Mouse (Mus musculus) brain, embryonic 14.5 days (tissue): ENCODE measurements around the gene Bri3.

Experiments
- CTCF ChIP-seq: fragments of 200-500 bp; IDR thresholded peaks from 2 replicates; pipeline ENCODE4 v1.5.1; 2012; ENCODE audit warnings: inconsistent platforms, mild to moderate bottlenecking, moderate library complexity, borderline replicate concordance; ENCODE audit not compliant: insufficient read depth, insufficient read length; ENCODE audit errors: extremely low read depth
- POLR2A ChIP-seq: fragments of 200-500 bp; IDR thresholded peaks from 2 replicates; pipeline ENCODE4 v1.6.1; 2012; ENCODE audit warnings: mild to moderate bottlenecking, inconsistent platforms, borderline replicate concordance; ENCODE audit not compliant: poor library complexity, insufficient read depth, insufficient read length, severe bottlenecking; ENCODE audit errors: extremely low read depth

- TF ChIP-seq CTCF (no peak), POLR2A (no peak)
Measured at GRCm38 (mm10) chr5:144452776-144453455, 208.7 kb downstream of the Bri3 start.
